Mouse (Mus musculus) frontal cortex, adult (tissue): ENCODE data around the gene Ecm1.

Source experiments
- ATAC-seq: cut with Nextera tagmentation; 2 replicates; pipeline ENCODE4 v1.9.2; 2017; ENCODE audit warnings: mild to moderate bottlenecking, moderate library complexity, mixed read lengths; ENCODE audit not compliant: low TSS enrichment

Gene Ecm1

DNA sequence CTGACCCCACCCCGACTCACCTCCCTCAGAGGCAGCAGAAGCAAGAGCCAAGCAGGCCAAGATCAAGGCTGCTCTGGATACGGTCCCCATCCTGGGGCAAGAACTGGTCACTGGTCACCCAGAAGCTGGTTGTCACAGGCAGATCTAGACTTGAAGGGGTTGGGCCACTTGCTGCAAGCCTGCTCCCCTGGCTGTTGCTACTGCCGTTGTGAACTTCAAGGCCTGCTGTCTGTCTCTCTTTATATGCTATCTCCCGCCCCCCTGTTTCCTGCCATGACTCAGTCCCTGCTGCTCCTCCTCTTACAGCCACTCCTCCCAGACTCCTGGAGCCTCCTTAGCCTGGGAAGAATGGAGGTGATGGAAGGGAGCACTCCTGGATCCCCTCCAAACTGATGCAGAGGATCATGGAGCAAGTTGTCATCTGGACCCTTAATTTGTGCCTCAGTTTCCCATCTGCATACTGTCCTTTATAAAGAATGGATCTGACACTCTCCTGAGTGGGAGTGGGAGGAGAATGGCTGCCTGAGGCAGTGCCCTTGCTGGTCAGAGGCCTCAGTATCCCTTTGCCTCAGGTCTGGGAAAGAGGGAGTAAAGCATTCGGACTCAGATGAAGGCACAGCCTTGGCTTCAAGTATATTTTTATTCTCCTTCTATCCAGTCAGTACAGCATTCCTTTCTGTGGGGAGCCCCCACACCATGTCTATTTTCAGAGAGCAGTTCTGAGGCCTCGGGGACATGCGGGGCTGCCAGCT is at the start of gene Ecm1:
Ecm1 (minus strand) TSS at position 217 of the 752 bp plus-strand sequence.
- ATAC-seq, result peak; percentile 89

DNA sequence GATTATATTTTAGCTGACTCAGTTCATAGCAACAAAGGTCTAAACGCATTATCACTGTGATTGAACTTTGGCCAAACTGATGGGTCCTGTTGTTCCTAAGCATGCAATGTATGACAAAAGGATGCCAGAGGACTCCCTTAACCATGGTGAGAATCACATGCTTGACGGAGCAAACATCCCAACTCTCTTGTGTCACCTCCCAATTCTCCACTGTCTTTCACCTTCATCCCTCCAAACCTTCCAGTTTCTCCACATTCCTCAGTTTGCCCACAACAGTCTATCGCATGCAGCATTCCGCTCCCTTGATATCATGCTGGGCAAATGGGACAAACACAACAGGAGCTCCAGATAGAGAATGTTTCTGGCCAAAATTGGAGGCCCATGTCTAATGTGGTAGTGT is 46.1 kb upstream of the Ecm1 start:
- ATAC-seq, result no peak

DNA sequence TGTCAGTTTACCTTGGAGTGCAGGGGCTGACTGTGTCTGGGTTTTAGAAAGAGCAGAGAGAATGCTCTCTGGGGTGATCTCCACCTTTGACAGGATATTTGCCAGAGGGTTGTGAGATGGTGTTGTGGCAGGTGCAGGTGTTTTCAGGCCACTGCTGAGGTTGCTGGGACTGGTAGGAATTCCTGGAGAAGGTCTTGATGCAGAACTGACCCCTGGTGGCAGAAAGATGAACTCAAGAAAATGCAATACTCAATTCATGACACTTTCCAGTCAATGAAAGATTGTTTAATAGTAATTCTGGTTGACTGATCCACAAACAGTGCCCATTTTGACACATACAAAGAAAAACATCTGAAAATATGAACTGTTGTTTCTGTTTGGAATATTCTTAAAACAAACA is 32.6 kb upstream of the Ecm1 start:
- peak; percentile 31; the same call in 1 of the 2 replicates for ATAC-seq

DNA sequence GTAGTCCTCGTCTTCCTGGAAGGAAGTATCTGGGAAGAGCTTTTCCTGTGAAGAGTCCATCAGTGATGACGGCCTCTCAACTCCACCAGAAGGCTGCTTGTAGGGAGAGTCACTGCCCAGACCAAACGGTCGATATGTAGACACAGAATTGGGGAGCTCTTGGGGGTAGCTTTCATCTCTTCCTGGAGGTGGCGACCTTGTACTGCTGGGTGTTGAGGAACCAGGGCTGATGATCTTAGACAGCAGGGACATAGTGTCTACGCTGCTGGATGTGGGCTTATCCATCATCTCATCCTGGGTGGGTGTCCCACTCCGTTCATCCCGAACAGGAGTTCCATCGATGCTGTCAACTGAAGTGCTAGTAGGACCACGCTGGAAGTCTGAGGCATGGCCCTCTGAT is 26.2 kb upstream of the Ecm1 start:
- no peak for ATAC-seq

DNA sequence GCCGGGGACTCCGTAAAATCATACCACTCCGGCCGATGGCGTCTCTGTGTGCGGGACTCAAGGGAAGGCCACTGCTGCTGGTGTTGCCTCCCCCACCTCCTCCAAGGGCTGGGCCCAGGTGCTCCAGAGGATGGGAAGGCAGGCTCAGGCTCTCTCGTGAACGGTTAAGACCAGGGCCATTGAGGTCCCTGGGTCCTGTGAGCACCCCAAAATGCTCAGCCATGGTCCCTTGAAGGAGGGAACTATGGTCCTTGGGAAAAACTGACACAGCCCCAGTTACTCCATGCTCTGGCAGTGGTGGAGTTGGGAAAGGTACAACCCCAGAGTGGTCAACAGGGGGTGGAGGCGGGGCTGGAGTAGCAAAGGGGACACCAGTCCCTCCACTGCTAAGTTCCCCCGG is 24.4 kb upstream of the Ecm1 start:
- ATAC-seq, result no peak

DNA sequence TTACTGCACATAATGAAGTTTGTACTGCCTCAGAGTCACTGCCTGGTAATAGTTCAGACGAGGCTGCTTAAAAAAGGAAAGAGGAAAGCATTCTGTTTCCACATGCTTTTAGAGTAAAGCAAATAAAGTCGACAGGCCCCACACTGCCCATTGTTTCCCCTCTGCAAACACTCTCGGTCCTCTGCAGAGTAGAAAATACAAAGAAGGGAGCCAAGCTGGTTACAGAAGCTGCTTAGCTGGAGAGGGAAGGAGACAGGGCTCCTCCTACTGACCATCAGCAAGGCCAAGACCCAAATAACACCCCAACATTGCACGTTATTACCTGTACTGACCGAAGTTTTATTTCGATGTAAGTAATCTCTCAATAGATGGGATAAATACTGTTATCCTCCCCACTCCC is 23.6 kb upstream of the Ecm1 start:
- ATAC-seq, result no peak

DNA sequence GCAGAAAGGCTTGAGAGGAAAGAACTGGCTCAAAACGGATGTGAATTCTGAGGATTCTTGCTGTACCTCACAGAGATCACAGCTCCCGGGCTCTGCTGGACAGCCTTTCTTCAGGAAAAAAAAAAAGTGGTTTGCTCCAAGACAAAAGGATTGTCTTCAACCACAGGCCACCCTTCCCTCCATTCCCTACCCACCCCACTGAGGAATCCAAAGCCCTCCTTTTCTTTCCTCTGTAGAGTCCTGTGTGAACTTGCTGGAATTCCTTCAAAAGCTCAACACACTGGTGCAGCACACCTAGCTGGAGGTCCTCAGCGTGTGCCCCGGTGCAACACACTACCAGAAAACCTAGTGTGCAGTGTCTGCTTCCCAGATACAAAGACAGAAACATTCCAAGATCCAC is 22.4 kb upstream of the Ecm1 start:
- ATAC-seq, result no peak

DNA sequence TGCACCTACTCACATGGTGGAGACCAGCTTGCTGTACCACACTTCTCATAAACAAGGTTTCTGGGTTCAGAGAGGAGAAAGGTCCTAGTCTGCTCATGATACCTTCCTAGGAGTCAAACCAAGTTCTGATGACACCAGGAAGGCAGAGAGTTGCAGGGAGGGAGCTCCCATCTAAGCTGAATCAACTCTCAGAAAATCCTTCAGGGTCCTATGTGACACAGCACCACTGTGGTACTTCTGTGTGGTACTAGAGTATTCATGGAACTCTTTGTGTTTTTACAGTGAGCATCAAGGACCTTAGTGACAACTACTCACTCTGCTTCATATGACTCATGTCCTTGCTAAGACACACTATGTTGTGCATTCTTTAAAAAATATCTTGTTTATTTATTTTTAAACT is 21.3 kb upstream of the Ecm1 start:
- no peak for ATAC-seq

DNA sequence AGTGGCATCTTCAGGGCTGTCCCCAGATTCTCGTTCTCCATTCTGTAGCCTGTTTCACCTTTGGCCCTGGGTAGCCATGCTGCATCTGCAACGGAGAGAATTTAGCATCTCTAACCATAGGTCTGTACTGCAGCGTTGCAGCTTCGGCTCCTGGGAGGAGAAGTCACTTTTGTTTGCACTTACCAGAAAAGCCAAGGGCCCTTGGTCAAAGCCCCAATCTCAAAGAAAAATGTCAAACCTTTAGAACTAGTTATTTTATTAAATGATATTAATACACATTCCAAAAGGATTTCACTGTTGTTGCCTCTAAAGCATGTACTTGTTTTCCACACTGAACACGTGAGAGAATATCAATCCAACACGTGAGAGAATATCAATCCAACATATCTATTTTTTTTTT is 20.7 kb upstream of the Ecm1 start, which contains the start of gene Tars2:
Tars2 (minus strand) TSS at position 101 of the 400 bp plus-strand sequence.
- ATAC-seq, result no peak

DNA sequence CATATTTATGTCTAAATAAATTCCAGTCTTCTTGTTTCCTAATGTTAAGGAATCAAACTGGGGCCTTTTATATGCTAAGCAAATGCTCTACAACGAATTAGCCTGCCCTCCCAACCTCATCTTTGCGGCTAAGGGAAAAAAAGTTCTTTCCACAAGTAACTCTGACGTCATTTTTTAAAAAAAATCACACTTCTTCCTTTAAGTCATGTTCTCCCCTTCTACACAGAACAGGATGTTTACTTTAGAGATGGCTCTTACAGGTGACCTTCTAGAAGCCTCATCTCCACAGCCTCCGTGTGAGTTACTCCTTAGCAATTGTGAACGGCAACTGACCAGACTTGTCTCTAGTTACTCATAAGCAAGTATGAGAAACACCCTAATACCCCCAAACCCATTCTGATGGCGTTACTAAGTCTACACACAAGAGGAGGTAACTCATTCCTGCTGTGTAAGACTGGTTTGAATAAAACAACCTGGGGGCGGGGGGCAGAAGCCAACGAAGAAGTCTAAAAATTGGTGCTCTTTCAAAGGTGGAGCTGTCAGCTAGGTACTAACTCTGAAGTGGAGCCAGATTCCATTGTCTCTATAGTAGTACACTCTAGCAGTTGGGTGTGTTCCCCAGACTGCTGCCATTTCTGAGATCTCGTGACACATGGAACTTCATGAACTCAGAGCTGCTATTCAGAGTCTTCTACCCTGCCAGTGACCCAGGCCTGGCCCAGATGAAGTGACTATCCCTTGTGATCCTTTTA is 19.3 kb upstream of the Ecm1 start:
- no peak for ATAC-seq

DNA sequence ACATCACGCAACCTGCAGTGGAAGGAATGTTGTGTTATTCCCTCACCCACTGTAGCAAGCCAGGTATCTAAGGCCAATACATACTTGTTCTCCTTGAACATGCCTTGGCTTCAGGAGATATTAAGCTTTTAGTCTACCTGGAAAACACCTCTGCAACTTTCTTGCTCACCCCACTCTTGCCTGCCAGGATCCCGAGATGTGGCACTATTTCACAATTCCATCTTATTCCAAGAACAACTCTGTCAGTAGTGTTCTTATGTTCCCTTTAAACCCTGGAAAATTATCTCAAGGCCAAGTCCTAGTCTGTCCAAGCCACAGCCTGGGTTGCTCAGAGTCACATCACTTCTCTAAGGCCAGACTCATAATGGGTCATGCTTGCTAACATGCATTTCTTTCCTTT is 17.4 kb upstream of the Ecm1 start:
- ATAC-seq, result no peak

DNA sequence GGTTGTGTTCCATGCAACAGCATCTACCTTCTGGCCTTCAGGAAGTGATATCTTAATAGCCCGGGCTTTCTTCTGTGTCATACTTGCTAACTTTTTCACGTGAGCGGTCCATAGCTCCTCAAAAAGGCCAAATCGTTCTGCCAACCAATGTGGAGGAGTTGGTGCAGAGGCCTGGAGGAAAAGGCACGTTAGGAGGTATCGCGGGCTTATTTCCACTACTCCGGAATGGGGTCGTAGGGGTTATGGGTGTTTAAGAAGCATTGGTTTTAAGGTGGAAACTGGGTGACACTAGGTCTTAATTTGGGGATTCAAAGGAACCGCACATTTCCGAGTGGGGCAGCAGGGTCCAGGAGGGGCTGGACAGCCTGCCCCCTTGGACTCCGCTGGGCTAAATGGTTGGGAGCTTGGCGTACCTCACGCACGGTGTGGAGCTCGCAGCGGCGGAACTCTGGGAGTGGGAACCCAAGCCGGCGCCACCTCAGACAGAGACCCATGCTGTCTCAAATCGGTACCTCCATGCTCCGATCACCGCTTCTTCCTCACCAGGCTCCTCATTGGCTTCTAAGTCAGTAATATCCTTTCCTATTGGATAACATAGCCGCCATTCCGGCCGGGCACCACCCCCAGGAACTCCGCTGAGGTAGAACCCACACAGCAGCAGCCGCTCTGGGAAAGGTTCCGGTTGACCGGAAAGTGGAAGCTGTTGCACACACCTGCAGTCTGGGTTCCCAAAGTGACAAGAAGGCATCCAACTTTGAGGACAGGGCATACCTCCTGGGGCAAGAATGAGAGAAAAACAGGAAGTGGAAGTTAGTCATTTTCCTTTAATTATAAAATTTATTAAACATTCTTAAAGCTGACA is 15.2 kb upstream of the Ecm1 start:
- peak; percentile 100 for ATAC-seq

DNA sequence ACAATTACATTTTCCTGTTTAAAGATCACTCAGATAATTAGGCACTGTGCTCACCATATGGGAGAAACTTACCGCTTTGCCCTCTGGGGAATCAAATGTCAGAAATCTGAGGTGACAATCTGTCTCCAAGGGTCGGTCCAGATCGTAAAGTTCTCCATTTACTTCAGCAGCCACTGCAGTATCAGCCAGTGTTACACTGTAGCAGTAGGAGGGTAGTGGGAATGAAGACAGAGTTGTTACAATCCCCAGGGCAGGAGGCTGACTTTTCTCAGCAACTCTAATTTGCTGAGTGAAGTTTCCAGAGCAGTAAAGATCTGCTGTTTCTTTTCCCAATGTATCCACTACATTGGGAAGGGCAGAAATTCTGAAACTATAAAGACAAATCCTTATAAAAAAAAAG is 13.6 kb upstream of the Ecm1 start:
- no peak for ATAC-seq

DNA sequence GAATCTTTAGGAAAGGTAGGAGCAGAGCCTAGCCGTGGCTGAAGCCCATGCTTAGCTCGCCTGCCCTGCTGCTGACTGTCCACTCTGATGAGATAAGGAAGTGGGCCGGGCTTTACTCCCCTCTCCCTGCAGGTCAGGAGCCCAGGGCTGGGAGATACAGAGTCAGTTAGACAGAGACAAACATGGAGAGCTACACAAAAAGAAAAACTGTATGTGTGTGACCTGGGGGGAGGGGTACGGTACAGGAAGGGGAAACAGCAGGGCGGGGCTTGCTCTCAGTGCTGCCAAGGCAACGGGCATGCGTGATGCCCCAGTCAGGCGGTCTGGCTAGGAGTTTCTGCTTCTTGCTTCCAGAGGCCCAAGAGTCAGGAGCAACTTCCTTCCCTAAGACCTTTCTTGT is 1.0 kb upstream of the Ecm1 start:
- no peak for ATAC-seq

DNA sequence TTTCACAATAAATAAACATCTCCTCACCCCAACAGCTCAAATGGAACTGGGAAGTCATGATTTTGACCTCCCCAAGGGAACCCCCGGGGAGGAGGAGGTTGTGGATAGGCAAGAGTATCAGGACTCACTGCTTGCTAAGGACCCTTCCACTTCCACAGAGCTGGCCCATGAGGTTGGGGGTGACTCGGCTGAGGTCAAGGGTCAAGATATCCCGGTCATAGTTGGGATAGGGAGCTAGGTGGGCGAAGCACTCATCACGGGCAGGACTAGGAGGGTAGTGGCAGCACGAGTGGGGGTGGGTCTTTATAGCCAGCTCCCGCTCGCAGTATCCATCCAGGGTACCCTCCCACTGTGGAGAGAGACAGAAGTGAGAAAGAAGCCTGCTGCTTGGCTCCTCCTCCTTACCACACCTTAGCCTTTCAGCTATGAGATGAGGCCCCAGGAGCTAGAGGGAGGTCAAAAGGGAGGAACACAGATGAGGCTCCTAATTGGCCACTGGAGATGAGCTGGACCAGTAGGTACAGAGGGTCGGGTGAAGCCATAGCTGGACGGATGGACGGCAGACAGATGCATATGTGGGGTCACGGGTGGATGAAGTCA is 4.2 kb downstream of the Ecm1 start:
- no peak for ATAC-seq

DNA sequence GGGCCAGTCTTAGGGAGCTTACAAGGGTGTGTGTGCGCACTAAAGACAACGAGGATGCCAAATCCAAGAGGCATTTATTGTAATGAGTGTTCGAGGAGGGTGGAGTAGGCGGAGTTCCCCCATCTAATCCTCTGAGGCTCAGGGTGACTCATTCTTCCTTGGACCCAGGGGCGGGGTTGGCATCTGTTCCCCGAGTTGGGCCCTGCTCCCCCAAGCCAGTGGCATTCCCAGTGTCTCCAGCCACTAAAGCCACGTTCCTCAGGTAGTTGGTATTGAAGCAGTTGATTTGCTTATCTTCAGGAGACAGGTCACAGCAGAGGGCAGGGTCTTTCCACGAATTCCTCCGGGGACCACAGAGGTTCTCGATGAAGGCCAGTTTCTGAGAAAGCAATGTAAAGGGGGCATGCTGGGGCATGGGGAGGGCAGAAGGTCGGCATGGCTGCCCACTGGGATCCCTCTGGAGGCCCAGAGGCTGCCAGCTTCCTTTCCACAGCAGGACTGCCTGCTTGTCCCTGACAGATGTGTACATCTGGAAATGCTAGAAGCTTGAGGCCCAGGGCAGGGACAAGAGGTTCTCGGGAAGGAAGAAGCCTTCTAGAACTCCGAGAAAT is 5.2 kb downstream of the Ecm1 start:
- ATAC-seq, result no peak

DNA sequence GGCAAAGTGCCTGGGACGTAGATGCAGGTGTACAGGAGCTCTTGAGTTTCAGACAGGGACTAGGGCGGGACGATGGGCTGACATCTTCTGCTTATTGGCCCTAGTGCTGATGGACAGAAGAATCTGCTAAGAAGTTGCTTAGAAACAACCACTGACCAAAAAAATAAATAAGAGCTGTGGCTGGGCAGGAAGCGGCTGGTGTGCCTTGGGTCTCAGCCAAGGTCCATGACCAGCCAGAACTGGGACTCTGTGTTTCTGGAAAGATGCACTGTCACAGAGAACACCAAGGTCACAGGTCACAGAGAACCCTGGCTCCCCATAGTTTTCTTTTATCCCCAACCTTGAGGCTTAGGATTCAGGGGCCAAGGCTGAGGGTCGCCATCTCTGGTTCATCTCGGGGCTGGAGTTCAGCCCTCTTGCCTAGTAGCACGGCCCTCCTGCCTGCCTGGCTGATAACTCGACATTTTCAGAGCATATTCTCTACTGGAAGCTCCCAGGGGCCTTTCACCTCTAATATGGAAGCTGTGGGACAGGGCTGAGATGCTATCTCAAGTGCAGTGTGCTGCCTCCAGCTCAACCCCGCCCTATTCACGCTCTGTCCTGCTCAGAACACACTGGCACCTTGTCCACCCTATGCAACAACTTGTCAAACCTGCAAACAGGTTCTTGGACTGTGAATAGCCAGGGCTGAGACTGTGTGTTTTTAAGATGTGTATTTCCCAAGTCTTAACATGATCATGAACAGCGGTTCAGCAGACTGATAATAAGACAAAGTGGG is 6.4 kb downstream of the Ecm1 start:
- no peak for ATAC-seq

DNA sequence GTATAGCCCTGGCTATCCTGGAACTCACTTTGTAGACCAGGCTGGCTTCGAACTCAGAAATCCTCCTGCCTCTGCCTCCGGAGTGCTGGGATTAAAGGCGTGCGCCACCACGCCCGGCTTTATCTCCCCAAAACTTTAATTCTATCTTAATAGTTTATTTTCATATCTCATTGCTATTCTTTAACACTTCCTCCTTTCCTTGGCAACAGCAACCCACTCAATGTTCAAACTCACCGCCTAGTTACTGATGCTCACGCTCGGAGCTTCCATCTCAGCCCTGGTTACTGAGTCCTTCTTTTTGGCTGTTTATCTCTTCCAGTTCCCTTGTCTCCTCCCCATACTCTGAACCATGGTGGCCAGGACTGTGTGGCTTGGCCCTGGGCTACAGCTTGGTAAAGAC is 7.1 kb downstream of the Ecm1 start:
- ATAC-seq, result peak; percentile 75

DNA sequence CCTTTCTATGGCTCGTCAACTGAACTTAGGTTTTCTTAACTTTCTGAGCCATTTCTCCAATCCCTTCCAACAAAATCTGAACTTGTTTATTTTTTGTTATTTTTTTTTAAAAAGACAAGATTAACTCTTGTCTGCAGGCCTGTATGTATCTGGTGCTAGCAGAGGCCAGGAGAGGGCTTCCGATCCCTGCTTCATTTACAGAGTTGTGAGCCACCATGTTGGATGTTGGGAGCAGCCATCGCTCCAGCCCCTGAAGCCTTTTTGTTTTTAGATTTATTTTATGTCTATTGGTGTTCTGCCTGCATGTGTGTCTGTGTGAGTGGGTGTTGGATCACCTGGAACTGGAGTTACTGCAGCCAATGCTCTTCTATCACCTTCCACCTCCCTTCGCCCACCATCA is 7.6 kb downstream of the Ecm1 start:
- no peak for ATAC-seq

DNA sequence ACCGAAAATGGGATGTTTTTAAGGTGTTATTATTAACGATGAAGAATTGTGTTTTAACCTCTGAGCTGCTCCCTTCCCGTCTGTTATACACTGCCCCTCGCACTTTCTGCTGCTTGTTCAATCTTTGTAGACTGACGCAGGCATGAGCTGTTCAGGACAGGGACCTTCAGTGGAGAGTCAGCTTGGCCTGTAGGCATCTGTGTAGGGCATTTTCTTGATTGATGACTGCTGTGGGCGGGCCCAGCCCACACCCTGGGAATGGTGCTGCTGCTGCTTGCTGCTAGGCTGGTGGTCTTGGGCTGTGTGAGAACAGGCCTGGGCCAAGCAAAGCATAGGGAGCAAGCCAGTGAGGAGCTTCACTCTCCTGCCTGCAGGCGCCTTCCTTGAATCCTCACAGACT is 8.9 kb downstream of the Ecm1 start:
- no peak for ATAC-seq

DNA sequence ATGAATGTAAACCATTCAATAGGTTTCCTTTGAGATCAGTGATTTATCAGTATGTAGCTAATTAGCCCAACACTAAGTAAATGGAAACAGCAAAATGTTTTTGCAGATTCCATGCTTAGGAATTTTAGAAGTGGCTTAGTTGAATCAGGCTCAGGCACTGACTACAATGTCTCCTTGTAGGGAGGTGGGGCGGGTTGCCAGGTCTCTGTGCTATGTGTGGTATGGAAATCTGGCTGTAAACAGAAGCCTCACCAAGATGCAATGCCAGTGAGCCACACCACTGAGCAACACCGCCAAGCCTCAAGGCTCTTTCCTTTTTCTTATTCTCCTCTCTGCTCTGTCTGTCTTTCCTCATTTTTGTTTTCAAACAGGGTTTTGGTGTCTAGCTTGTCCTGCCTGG is 10.5 kb downstream of the Ecm1 start:
- no peak for ATAC-seq
